27 mouse cellular contexts compared by ENCODE assay signal in the genomic region with DNA sequence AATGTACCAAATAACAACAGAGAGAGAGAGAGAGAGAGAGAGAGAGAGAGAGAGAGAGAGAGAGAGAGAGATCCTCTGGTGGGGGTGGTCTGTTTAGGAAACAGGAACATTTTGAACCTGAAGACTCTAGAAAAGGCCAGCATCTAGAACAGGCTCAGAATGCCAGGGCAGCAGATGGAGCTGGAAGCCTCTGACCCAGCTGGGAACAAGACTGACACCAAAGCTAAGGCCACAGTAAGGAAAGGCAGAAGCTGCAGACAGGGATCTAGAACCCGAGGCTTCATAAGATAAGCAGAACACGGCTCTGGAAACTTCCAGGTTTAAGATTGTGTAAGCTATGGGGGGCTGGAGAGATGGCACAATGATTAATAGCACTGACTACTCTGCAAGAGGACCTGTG. TPM values are rescaled to one million over a fixed set of nuclear protein-coding genes. Genes with fewer than 3 reads are reported as not detected.
DNase-seq lines count a peak whose midpoint lies in the region; ATAC-seq and TF ChIP-seq lines count a peak whose summit lies in the region.
"Had no signal": no experiment of that assay in that cellular context is flagged by ENCODE, and none has a peak within 500 bp of the region (broad histone marks: within the 10 kb centered on the region; RNA-seq: fewer than 3 reads in every experiment).

No protein-coding gene starts in this region.

- ATAC-seq in embryonic facial prominence, embryonic 15.5 days (ENCODE audit: insufficient number of reproducible peaks, low FRiP score, low TSS enrichment, low read depth) = no peak
- ATAC-seq: CD4-positive, CD25-positive, alpha-beta regulatory T cell, adult 4 months; forebrain, embryonic 15.5 days; hindbrain, embryonic 16.5 days; intestine, embryonic 15.5 days had no signal

- no peak for TF ChIP-seq POLR2A in cerebellum, adult 2 months (IDR thresholded peaks at IDR 0.05; ENCODE audit: borderline replicate concordance, insufficient read depth, low read length)

- no peak overlapping the region for H3K4me3 ChIP-seq in cerebellum, adult 2 months (replicated peaks; ENCODE audit: insufficient read depth, low read depth, low read length)
- H3K4me3 ChIP-seq in embryonic facial prominence, embryonic 15.5 days (replicated peaks) = no peak overlapping the region
- no peak overlapping the region for H3K4me3 ChIP-seq in embryonic facial prominence, embryonic 10.5 days
- H3K4me3 ChIP-seq: embryonic facial prominence, embryonic 13.5 days; forebrain, embryonic 12.5 days; forebrain, embryonic 15.5 days; heart, embryonic 12.5 days; heart, embryonic 15.5 days; hindbrain, embryonic 10.5 days; hindbrain, embryonic 13.5 days; intestine, embryonic 15.5 days had no signal

- DNase-seq in cerebellum, adult 2 months = peak; percentile 46 to 50
- DNase-seq in cerebellum, adult 8-10 months = no peak
- no peak for DNase-seq in embryonic facial prominence, embryonic 10.5 days (ENCODE audit: low spot score)
- DNase-seq in brain, adult 2 months (ENCODE audit: low read depth, low spot score) = peak; percentile 53
- DNase-seq in adrenal gland, postnatal 14 days = no peak
- DNase-seq: adrenal gland, adult 2 months; adrenal gland, postnatal 25 days; gastrocnemius, postnatal 25 days; heart, adult 18-20 months; heart, postnatal 10 days; heart, postnatal 36 days; kidney, adult 11 months; kidney, adult 8-10 months had no signal

- H3K9ac ChIP-seq in embryonic facial prominence, embryonic 15.5 days = no peak overlapping the region
- H3K9ac ChIP-seq: embryonic facial prominence, embryonic 13.5 days; forebrain, embryonic 12.5 days; forebrain, embryonic 15.5 days; heart, embryonic 12.5 days; heart, embryonic 15.5 days; hindbrain, embryonic 13.5 days; intestine, embryonic 15.5 days had no signal

- H3K27ac ChIP-seq in cerebellum, adult 2 months (ENCODE audit: insufficient read depth, low read length) = no peak overlapping the region
- 0 out of 2 replicates have a peak overlapping the region, but pooled peaks have one; percentile 44 for H3K27ac ChIP-seq in embryonic facial prominence, embryonic 15.5 days (replicated peaks)
- H3K27ac ChIP-seq in embryonic facial prominence, embryonic 10.5 days (replicated peaks) = no peak overlapping the region
- H3K27ac ChIP-seq: embryonic facial prominence, embryonic 13.5 days; forebrain, embryonic 12.5 days; forebrain, embryonic 15.5 days; heart, embryonic 15.5 days; hindbrain, embryonic 10.5 days; hindbrain, embryonic 13.5 days; intestine, embryonic 15.5 days had no signal

- WGBS in cerebellum, adult 2 months = 42% methylated on average over 2 of the region's 2 CpGs
- 88% methylated on average over 2 of the region's 2 CpGs for WGBS in embryonic facial prominence, embryonic 15.5 days
- WGBS in embryonic facial prominence, embryonic 10.5 days = 84% methylated on average over 2 of the region's 2 CpGs

- TF ChIP-seq CTCF in cerebellum, adult 2 months (IDR thresholded peaks at IDR 0.05; ENCODE audit: borderline replicate concordance, insufficient read depth, low read depth, low read length) = no peak

- no peaks in the 10 kb centered on the region for H3K27me3 ChIP-seq in cerebellum, adult 2 months (ENCODE audit: control insufficient read depth, insufficient read depth, low read length)
- H3K27me3 ChIP-seq in embryonic facial prominence, embryonic 15.5 days = peaks cover 49% of the 10 kb centered on the region
- peaks cover 86% of the 10 kb centered on the region for H3K27me3 ChIP-seq in embryonic facial prominence, embryonic 10.5 days (replicated peaks; ENCODE audit: low read depth, poor library complexity, severe bottlenecking)

- H3K4me1 ChIP-seq in cerebellum, adult 2 months (ENCODE audit: control insufficient read depth, insufficient read depth, low read length) = peaks cover 11% of the 10 kb centered on the region
- H3K4me1 ChIP-seq in embryonic facial prominence, embryonic 15.5 days = peaks cover 43% of the 10 kb centered on the region
- peaks cover 41% of the 10 kb centered on the region for H3K4me1 ChIP-seq in embryonic facial prominence, embryonic 10.5 days

- H3K9me3 ChIP-seq in embryonic facial prominence, embryonic 15.5 days (replicated peaks) = no peaks in the 10 kb centered on the region
- no peaks in the 10 kb centered on the region for H3K9me3 ChIP-seq in embryonic facial prominence, embryonic 10.5 days
- H3K9me3 ChIP-seq: embryonic facial prominence, embryonic 13.5 days; forebrain, embryonic 12.5 days; forebrain, embryonic 15.5 days; heart, embryonic 12.5 days; heart, embryonic 15.5 days; hindbrain, embryonic 10.5 days; hindbrain, embryonic 13.5 days; intestine, embryonic 15.5 days had no signal

- no peaks in the 10 kb centered on the region for H3K36me3 ChIP-seq in embryonic facial prominence, embryonic 15.5 days
- H3K36me3 ChIP-seq in embryonic facial prominence, embryonic 10.5 days (replicated peaks) = no peaks in the 10 kb centered on the region
- H3K36me3 ChIP-seq: embryonic facial prominence, embryonic 13.5 days; forebrain, embryonic 15.5 days; heart, embryonic 12.5 days; heart, embryonic 15.5 days; hindbrain, embryonic 10.5 days; intestine, embryonic 15.5 days had no signal

- H3K4me2 ChIP-seq in embryonic facial prominence, embryonic 15.5 days (replicated peaks) = no peak overlapping the region
- H3K4me2 ChIP-seq: embryonic facial prominence, embryonic 13.5 days; forebrain, embryonic 12.5 days; forebrain, embryonic 15.5 days; heart, embryonic 12.5 days; heart, embryonic 15.5 days; hindbrain, embryonic 13.5 days; intestine, embryonic 15.5 days had no signal

RNA-seq across cellular contexts. Expression of gene Ppfia3, which starts 2.8 kb away (rescaled TPM):
- 84.3 and 85.9 TPM in 2 replicates for polyA plus RNA-seq in cerebellum, adult 2 months (2012; rRNA removed)
- 8.5 and 10.1 TPM in 2 replicates for polyA plus RNA-seq in embryonic facial prominence, embryonic 15.5 days (2015; fragmentation: Nextera tagmentation; extraction: Ambion mirVana)
- polyA plus RNA-seq in embryonic facial prominence, embryonic 10.5 days (2016; fragmentation: Nextera tagmentation; extraction: Ambion mirVana) = 5.8 and 7.1 TPM in 2 replicates
- total RNA-seq in adrenal gland, postnatal 14 days (2021) = 2.1 and 2.4 TPM in 2 replicates
- total RNA-seq: common myeloid progenitor, adult 5-6 weeks; heart, postnatal 36 days had no signal
- polyA plus RNA-seq: CD4-positive, CD25-positive, alpha-beta regulatory T cell, adult 4 months had no signal

RNA-seq across cellular contexts. Expression of gene Lin7b, which starts 6.4 kb away (rescaled TPM):
- 92.6 and 103 TPM in 2 replicates for polyA plus RNA-seq in cerebellum, adult 2 months (2012; rRNA removed)
- 3.8 and 4.0 TPM in 2 replicates for polyA plus RNA-seq in embryonic facial prominence, embryonic 15.5 days (2015; fragmentation: Nextera tagmentation; extraction: Ambion mirVana)
- 0.24 and 1.2 TPM in 2 replicates for polyA plus RNA-seq in embryonic facial prominence, embryonic 10.5 days (2016; fragmentation: Nextera tagmentation; extraction: Ambion mirVana)
- total RNA-seq in adrenal gland, postnatal 14 days (2021) = 1.2 and 1.4 TPM in 2 replicates
- total RNA-seq: gastrocnemius, adult 8-10 months had no signal
- polyA plus RNA-seq: CD4-positive, CD25-positive, alpha-beta regulatory T cell, adult 4 months had no signal

RNA-seq across cellular contexts. Expression of gene Hrc, which starts 28.9 kb away (rescaled TPM):
- polyA plus RNA-seq in cerebellum, adult 2 months (2012; rRNA removed) = 0.11 and 0.31 TPM in 2 replicates
- polyA plus RNA-seq in embryonic facial prominence, embryonic 15.5 days (2015; fragmentation: Nextera tagmentation; extraction: Ambion mirVana) = 8.7 and 10.6 TPM in 2 replicates
- polyA plus RNA-seq in embryonic facial prominence, embryonic 10.5 days (2016; fragmentation: Nextera tagmentation; extraction: Ambion mirVana) = 0.31 and 0.64 TPM in 2 replicates
- total RNA-seq in adrenal gland, postnatal 14 days (2021) = 0.15 and 0.45 TPM in 2 replicates
- total RNA-seq: MEL had no signal
- polyA plus RNA-seq: adrenal gland, adult 2 months; CD4-positive, CD25-positive, alpha-beta regulatory T cell, adult 4 months had no signal

RNA-seq across cellular contexts. Expression of gene Trpm4, which starts 30.4 kb away (rescaled TPM):
- 17.5 and 18.9 TPM in 2 replicates for polyA plus RNA-seq in cerebellum, adult 2 months (2012; rRNA removed)
- polyA plus RNA-seq in embryonic facial prominence, embryonic 15.5 days (2015; fragmentation: Nextera tagmentation; extraction: Ambion mirVana) = 21.9 and 23.9 TPM in 2 replicates
- 10.6 and 11.3 TPM in 2 replicates for polyA plus RNA-seq in embryonic facial prominence, embryonic 10.5 days (2016; fragmentation: Nextera tagmentation; extraction: Ambion mirVana)
- 13.5 and 15.1 TPM in 2 replicates for total RNA-seq in adrenal gland, postnatal 14 days (2021)

RNA-seq across cellular contexts. Expression of gene Snrnp70, which starts 31.6 kb away (rescaled TPM):
- 807 and 849 TPM in 2 replicates for polyA plus RNA-seq in cerebellum, adult 2 months (2012; rRNA removed)
- 212 and 214 TPM in 2 replicates for polyA plus RNA-seq in embryonic facial prominence, embryonic 15.5 days (2015; fragmentation: Nextera tagmentation; extraction: Ambion mirVana)
- 285 and 287 TPM in 2 replicates for polyA plus RNA-seq in embryonic facial prominence, embryonic 10.5 days (2016; fragmentation: Nextera tagmentation; extraction: Ambion mirVana)
- total RNA-seq in adrenal gland, postnatal 14 days (2021) = 265 and 280 TPM in 2 replicates

Comparison
In these comparisons a context has a peak if more than half of its experiments do, and no peak if none do; other contexts are left out.
1. DNase-seq: peak in cerebellum, adult 2 months (2 of 2) and brain, adult 2 months (single experiment); none in cerebellum, adult 8-10 months (single experiment), embryonic facial prominence, embryonic 10.5 days (single experiment) and adrenal gland, postnatal 14 days (single experiment).
2. RNA of gene Lin7b, which starts 6.4 kb away (polyA plus RNA-seq): 92.6 to 103 TPM in cerebellum, adult 2 months; 3.8 to 4.0 TPM in embryonic facial prominence, embryonic 15.5 days and 0.24 to 1.2 TPM in embryonic facial prominence, embryonic 10.5 days; every median in the first group is over 10 times any median in the second.